ENCODE assay signal across 13 mouse cellular contexts in the genomic region with DNA sequence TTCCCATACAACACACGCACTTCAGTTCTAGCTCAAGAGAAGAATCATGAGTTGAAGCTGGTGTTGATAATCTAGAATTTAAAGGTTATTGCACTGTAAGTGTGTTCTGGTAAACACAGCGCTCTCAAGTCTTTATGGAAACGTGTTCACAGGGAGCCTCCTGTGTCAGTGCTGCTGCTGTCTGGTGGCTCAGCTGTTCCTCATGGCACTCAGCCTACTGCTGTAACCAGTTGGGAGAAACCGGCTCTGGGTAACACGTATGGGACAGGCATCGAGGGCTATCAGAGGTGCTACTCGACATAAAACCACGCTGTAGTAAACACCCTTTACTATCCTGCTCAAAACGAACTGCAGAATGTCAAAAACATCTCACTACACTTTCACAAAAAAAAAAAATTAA. TPM values are rescaled to one million over a fixed set of nuclear protein-coding genes. Genes with fewer than 3 reads are reported as not detected.
DNase-seq lines count a peak whose midpoint lies in the region; ATAC-seq and TF ChIP-seq lines count a peak whose summit lies in the region.
"Had no signal": no experiment of that assay in that cellular context is flagged by ENCODE, and none has a peak within 500 bp of the region (broad histone marks: within the 10 kb centered on the region; RNA-seq: fewer than 3 reads in every experiment).

No protein-coding gene starts in this region.

- no peaks in the 10 kb centered on the region for H3K36me3 ChIP-seq in forebrain, embryonic 14.5 days (ENCODE audit: control insufficient read depth, insufficient read depth, low read length)
- H3K36me3 ChIP-seq in hindbrain, embryonic 16.5 days (ENCODE audit: control insufficient read depth, insufficient read depth, low read length): no peaks in the 10 kb centered on the region
- no peaks in the 10 kb centered on the region for H3K36me3 ChIP-seq in stomach, postnatal 0 days (ENCODE audit: control insufficient read depth, insufficient read depth, low read length)
- H3K36me3 ChIP-seq: embryonic facial prominence, embryonic 15.5 days; limb, embryonic 13.5 days had no signal

- no peaks in the 10 kb centered on the region for H3K27me3 ChIP-seq in forebrain, embryonic 14.5 days (replicated peaks; ENCODE audit: control insufficient read depth, insufficient read depth, low read length)
- no peaks in the 10 kb centered on the region for H3K27me3 ChIP-seq in hindbrain, embryonic 16.5 days (replicated peaks; ENCODE audit: control insufficient read depth, insufficient read depth, low read length)
- H3K27me3 ChIP-seq in stomach, postnatal 0 days (ENCODE audit: control insufficient read depth, insufficient read depth, low read length): no peaks in the 10 kb centered on the region
- H3K27me3 ChIP-seq: embryonic facial prominence, embryonic 15.5 days; limb, embryonic 13.5 days had no signal

- peak overlapping the region; percentile 64 for H3K27ac ChIP-seq in left cerebral cortex, adult 2 months
- no peak overlapping the region for H3K27ac ChIP-seq in forebrain, embryonic 14.5 days (ENCODE audit: low read depth, low read length)
- no peak overlapping the region for H3K27ac ChIP-seq in hindbrain, embryonic 16.5 days (ENCODE audit: low read depth, low read length)
- no peak overlapping the region for H3K27ac ChIP-seq in stomach, postnatal 0 days (replicated peaks)
- H3K27ac ChIP-seq: embryonic facial prominence, embryonic 15.5 days; limb, embryonic 13.5 days had no signal

- intact Hi-C loops in left cerebral cortex, adult 2 months (cut with DNase I): no loop called here

- H3K4me3 ChIP-seq in left cerebral cortex, adult 2 months: no peak overlapping the region
- H3K4me3 ChIP-seq in forebrain, embryonic 14.5 days (ENCODE audit: low read depth, low read length): no peak overlapping the region
- H3K4me3 ChIP-seq in hindbrain, embryonic 16.5 days (ENCODE audit: low read length): no peak overlapping the region
- H3K4me3 ChIP-seq in stomach, postnatal 0 days (ENCODE audit: low read depth, low read length): no peak overlapping the region
- H3K4me3 ChIP-seq: embryonic facial prominence, embryonic 15.5 days; limb, embryonic 13.5 days had no signal

- H3K4me1 ChIP-seq in forebrain, embryonic 14.5 days (ENCODE audit: control insufficient read depth, insufficient read depth, low read length): peaks cover 20% of the 10 kb centered on the region
- no peaks in the 10 kb centered on the region for H3K4me1 ChIP-seq in hindbrain, embryonic 16.5 days (ENCODE audit: control insufficient read depth, insufficient read depth, low read depth, low read length)
- H3K4me1 ChIP-seq in stomach, postnatal 0 days (replicated peaks; ENCODE audit: control insufficient read depth, insufficient read depth): no peaks in the 10 kb centered on the region
- H3K4me1 ChIP-seq: embryonic facial prominence, embryonic 15.5 days; limb, embryonic 13.5 days had no signal

- no peak for TF ChIP-seq CTCF in left cerebral cortex, adult 2 months (IDR thresholded peaks at IDR 0.05)
- TF ChIP-seq CTCF in stomach, postnatal 0 days (IDR thresholded peaks at IDR 0.05; ENCODE audit: low read depth): no peak

- DNase-seq in frontal cortex, postnatal 14 days (ENCODE audit: low spot score in 2 of 2): no peak
- DNase-seq in left cerebral cortex, adult 2 months (ENCODE audit: extremely low spot score in 1 of 2, low spot score in 2 of 2): no peak
- no peak for DNase-seq in left cerebral cortex, adult 11 months (ENCODE audit: low spot score)
- DNase-seq in forebrain, embryonic 14.5 days (ENCODE audit: low spot score): peak; percentile 78
- no peak for DNase-seq in thymus, postnatal 0 days (ENCODE audit: low spot score)
- DNase-seq in stomach, postnatal 0 days (ENCODE audit: low spot score): no peak
- DNase-seq: kidney, postnatal 36 days; thymus, postnatal 25 days had no signal

- no peak overlapping the region for H3K4me2 ChIP-seq in forebrain, embryonic 14.5 days (ENCODE audit: low read length)
- no peak overlapping the region; the same call in 1 of the 2 replicates for H3K4me2 ChIP-seq in hindbrain, embryonic 16.5 days (ENCODE audit: low read length)
- H3K4me2 ChIP-seq in stomach, postnatal 0 days (replicated peaks; ENCODE audit: low read depth): no peak overlapping the region
- H3K4me2 ChIP-seq: embryonic facial prominence, embryonic 15.5 days; limb, embryonic 13.5 days had no signal

- no peaks in the 10 kb centered on the region for H3K9me3 ChIP-seq in forebrain, embryonic 14.5 days (replicated peaks; ENCODE audit: control insufficient read depth, low read length)
- no peaks in the 10 kb centered on the region for H3K9me3 ChIP-seq in hindbrain, embryonic 16.5 days (ENCODE audit: control insufficient read depth, low read length)
- H3K9me3 ChIP-seq in stomach, postnatal 0 days (ENCODE audit: control insufficient read depth, low read length): no peaks in the 10 kb centered on the region
- H3K9me3 ChIP-seq: embryonic facial prominence, embryonic 15.5 days; limb, embryonic 13.5 days had no signal

- no peak overlapping the region for H3K9ac ChIP-seq in forebrain, embryonic 14.5 days (ENCODE audit: low read length)
- H3K9ac ChIP-seq in hindbrain, embryonic 16.5 days (ENCODE audit: low read depth, low read length): no peak overlapping the region
- no peak overlapping the region for H3K9ac ChIP-seq in stomach, postnatal 0 days (ENCODE audit: low read length)
- H3K9ac ChIP-seq: embryonic facial prominence, embryonic 15.5 days; limb, embryonic 13.5 days had no signal

- ATAC-seq in frontal cortex, adult (ENCODE audit: low TSS enrichment): peak; percentile 71
- peak; percentile 81; the same call in 1 of the 2 replicates for ATAC-seq in forebrain, embryonic 14.5 days
- peak; percentile 60; the same call in 1 of the 2 replicates for ATAC-seq in hindbrain, embryonic 16.5 days
- no peak for ATAC-seq in stomach, postnatal 0 days (ENCODE audit: low FRiP score, low TSS enrichment)
- ATAC-seq: CD4-positive, CD25-positive, alpha-beta regulatory T cell, adult 4 months had no signal

- no peak for TF ChIP-seq EP300 in stomach, postnatal 0 days (optimal IDR thresholded peaks at IDR 0.05)

- WGBS in forebrain, embryonic 14.5 days: 40% methylated on average over 9 of the region's 9 CpGs
- 45% methylated on average over 9 of the region's 9 CpGs for WGBS in hindbrain, embryonic 16.5 days
- WGBS in stomach, postnatal 0 days: 75% methylated on average over 9 of the region's 9 CpGs

RNA-seq across cellular contexts. Expression of a gene that starts 35.9 kb away (rescaled TPM):
- 10 to 100 TPM; 13.9 to 16.5 TPM for total RNA-seq in left cerebral cortex, adult 2 months (2021)
- polyA plus RNA-seq in forebrain, embryonic 14.5 days (2014; fragmentation: Nextera tagmentation; extraction: Ambion mirVana): 23.6 and 26.9 TPM in 2 replicates
- 32.0 and 33.0 TPM in 2 replicates for polyA plus RNA-seq in hindbrain, embryonic 16.5 days (2015; fragmentation: Nextera tagmentation; extraction: Ambion mirVana)
- 41.0 and 47.7 TPM in 2 replicates for polyA plus RNA-seq in thymus, postnatal 0 days (2015; fragmentation: Nextera tagmentation; extraction: Ambion mirVana)
- polyA plus RNA-seq in stomach, postnatal 0 days (2015; fragmentation: Nextera tagmentation; extraction: Ambion mirVana): 26.6 and 28.7 TPM in 2 replicates

RNA-seq across cellular contexts. Expression of a gene that starts 36.1 kb away (rescaled TPM):
- total RNA-seq in left cerebral cortex, adult 2 months (2021): 10 to 100 TPM; 11.9 to 16.9 TPM
- polyA plus RNA-seq in forebrain, embryonic 14.5 days (2014; fragmentation: Nextera tagmentation; extraction: Ambion mirVana): 15.7 and 19.1 TPM in 2 replicates
- polyA plus RNA-seq in hindbrain, embryonic 16.5 days (2015; fragmentation: Nextera tagmentation; extraction: Ambion mirVana): 10.3 and 11.1 TPM in 2 replicates
- polyA plus RNA-seq in thymus, postnatal 0 days (2015; fragmentation: Nextera tagmentation; extraction: Ambion mirVana): 23.7 and 25.4 TPM in 2 replicates
- polyA plus RNA-seq in stomach, postnatal 0 days (2015; fragmentation: Nextera tagmentation; extraction: Ambion mirVana): 7.7 and 9.2 TPM in 2 replicates
